Mouse (Mus musculus) left cerebral cortex, adult 8-10 months (tissue): ENCODE results near the gene Oxld1. TPM values are rescaled to one million over a fixed set of nuclear protein-coding genes. Genes with fewer than 3 reads are reported as not detected.
A peak's percentile ranks its signal among the peaks of the same experiment; 100 is the strongest.
"Not testable (repeated sequence)": the region's sequence is repeated elsewhere in the genome, so short reads cannot be mapped to it uniquely, and the experiment has no call there.

ENCODE experiments used
- DNase-seq, 2 experiments: peaks; one replicate each; pipeline ENCODE4 v3.0.0; 2022; ENCODE audit warnings: low spot score in 2 of 2
- total RNA-seq, 4 experiments: library from RNA; stranded (reverse); gene quantifications; 2 replicates each; pipeline ENCODE4 v1.2.4; 2022

Gene Oxld1
- total RNA-seq, 4 experiments from 2014 or later: 13.6 to 20.6 (median 17.4) TPM

GRCm38 (mm10) chr11:120426727-120427126 is 31.1 kb downstream of the Oxld1 start:
- DNase-seq: no peak

GRCm38 (mm10) chr11:120423569-120424295 is 34.1 kb downstream of the Oxld1 start:
- peak in 1 of 2 experiments; percentile 26 for DNase-seq

GRCm38 (mm10) chr11:120422651-120423568 is 35.0 kb downstream of the Oxld1 start:
- no peak for DNase-seq

GRCm38 (mm10) chr11:120418592-120418991 is 39.3 kb downstream of the Oxld1 start:
- no peak for DNase-seq

GRCm38 (mm10) chr11:120417852-120418251 is 40.0 kb downstream of the Oxld1 start:
- DNase-seq: no peak

- not testable (repeated sequence) for DNase-seq
Measured at GRCm38 (mm10) chr11:120413621-120414020, 44.2 kb downstream of the Oxld1 start.

Other genes starting within 250 kb of the Oxld1 start
- 10 to 100 TPM; 20.8 to 23.0 (median 21.6) TPM for gene Bahcc1, start 225.1 kb downstream of the Oxld1 start, total RNA-seq
- gene Actg1, start 109.5 kb downstream of the Oxld1 start, total RNA-seq: 1,000 to 10,000 TPM; 1,267 to 1,347 (median 1,329) TPM
- gene Fscn2, start 96.5 kb downstream of the Oxld1 start, total RNA-seq: 1 to 10 TPM in 1 of 4 experiments, under 1 TPM in 1, not detected in 2; 0.37 to 1.2 TPM
- 10 to 100 TPM; 14.0 to 17.2 (median 14.9) TPM for gene Faap100, start 79.3 kb downstream of the Oxld1 start, total RNA-seq
- 10 to 100 TPM; 64.8 to 69.9 (median 68.4) TPM for gene Nploc4, start 20.4 kb downstream of the Oxld1 start, total RNA-seq
- gene Tspan10, start 15.4 kb downstream of the Oxld1 start, total RNA-seq: 1 to 10 TPM in 2 of 4 experiments, not detected in 2; 2.0 to 2.4 TPM
- gene Pde6g, start 4.6 kb downstream of the Oxld1 start, total RNA-seq: under 1 TPM; 0.30 to 0.96 (median 0.41) TPM
- gene Ccdc137, start within 50 bp of the Oxld1 start, total RNA-seq: 10 to 100 TPM; 16.8 to 25.8 (median 22.1) TPM
- 10 to 100 TPM; 52.6 to 63.3 (median 56.8) TPM for gene Arl16, start 9.5 kb upstream of the Oxld1 start, total RNA-seq
- 10 to 100 TPM; 63.2 to 67.7 (median 64.4) TPM for gene Mrpl12, start 26.5 kb upstream of the Oxld1 start, total RNA-seq
- 10 to 100 TPM; 21.2 to 25.8 (median 24.0) TPM for gene Slc25a10, start 33.8 kb upstream of the Oxld1 start, total RNA-seq
- under 1 TPM in 1 of 4 experiments, not detected in 3; 0.17 TPM for gene Gcgr, start 72.6 kb upstream of the Oxld1 start, total RNA-seq
- 10 to 100 TPM; 71.6 to 75.9 (median 74.1) TPM for gene Mcrip1, start 91.7 kb upstream of the Oxld1 start, total RNA-seq
- gene Ppp1r27, start 93.1 kb upstream of the Oxld1 start, total RNA-seq: not detected
- 100 to 1,000 TPM; 110 to 142 (median 130) TPM for gene P4hb, start 115.2 kb upstream of the Oxld1 start, total RNA-seq
- 100 to 1,000 TPM; 307 to 323 (median 320) TPM for gene Arhgdia, start 123.6 kb upstream of the Oxld1 start, total RNA-seq
- 10 to 100 TPM; 47.7 to 64.6 (median 51.9) TPM for gene Alyref, start 140.3 kb upstream of the Oxld1 start, total RNA-seq
- gene Anapc11, start 140.4 kb upstream of the Oxld1 start, total RNA-seq: 100 to 1,000 TPM in 2 of 4 experiments, 10 to 100 TPM in 2; 98.1 to 101 (median 99.4) TPM
- 1 to 10 TPM in 2 of 4 experiments, not detected in 2; 1.1 to 1.8 TPM for gene Npb, start 150.4 kb upstream of the Oxld1 start, total RNA-seq
- 100 to 1,000 TPM; 109 to 140 (median 124) TPM for gene Pcyt2, start 159.9 kb upstream of the Oxld1 start, total RNA-seq
- 10 to 100 TPM; 30.5 to 45.3 (median 34.7) TPM for gene Sirt7, start 167.2 kb upstream of the Oxld1 start, total RNA-seq
- 10 to 100 TPM; 66.8 to 77.2 (median 73.1) TPM for gene Mafg, start 175.5 kb upstream of the Oxld1 start, total RNA-seq
- 1 to 10 TPM; 1.5 to 2.3 (median 1.8) TPM for gene Pycr1, start 185.7 kb upstream of the Oxld1 start, total RNA-seq
- 10 to 100 TPM in 3 of 4 experiments, 1 to 10 TPM in 1; 9.3 to 12.0 (median 10.7) TPM for gene Myadml2, start 190.1 kb upstream of the Oxld1 start, total RNA-seq
- 1 to 10 TPM; 2.1 to 7.1 (median 4.0) TPM for gene Notum, start 203.1 kb upstream of the Oxld1 start, total RNA-seq
- gene Aspscr1, start 214.9 kb upstream of the Oxld1 start, total RNA-seq: 10 to 100 TPM; 57.0 to 64.7 (median 61.2) TPM